Mouse (Mus musculus) hindlimb bud, embryonic 11.5 days (tissue): ENCODE data around the gene Ccnd2.

Experiments used
- DNase-seq: peaks from one replicate; pipeline ENCODE4 v3.0.0-alpha.2; 2012; ENCODE audit warnings: low read depth, low spot score; ENCODE audit errors: extremely low spot score

Ccnd2 gene

DNA sequence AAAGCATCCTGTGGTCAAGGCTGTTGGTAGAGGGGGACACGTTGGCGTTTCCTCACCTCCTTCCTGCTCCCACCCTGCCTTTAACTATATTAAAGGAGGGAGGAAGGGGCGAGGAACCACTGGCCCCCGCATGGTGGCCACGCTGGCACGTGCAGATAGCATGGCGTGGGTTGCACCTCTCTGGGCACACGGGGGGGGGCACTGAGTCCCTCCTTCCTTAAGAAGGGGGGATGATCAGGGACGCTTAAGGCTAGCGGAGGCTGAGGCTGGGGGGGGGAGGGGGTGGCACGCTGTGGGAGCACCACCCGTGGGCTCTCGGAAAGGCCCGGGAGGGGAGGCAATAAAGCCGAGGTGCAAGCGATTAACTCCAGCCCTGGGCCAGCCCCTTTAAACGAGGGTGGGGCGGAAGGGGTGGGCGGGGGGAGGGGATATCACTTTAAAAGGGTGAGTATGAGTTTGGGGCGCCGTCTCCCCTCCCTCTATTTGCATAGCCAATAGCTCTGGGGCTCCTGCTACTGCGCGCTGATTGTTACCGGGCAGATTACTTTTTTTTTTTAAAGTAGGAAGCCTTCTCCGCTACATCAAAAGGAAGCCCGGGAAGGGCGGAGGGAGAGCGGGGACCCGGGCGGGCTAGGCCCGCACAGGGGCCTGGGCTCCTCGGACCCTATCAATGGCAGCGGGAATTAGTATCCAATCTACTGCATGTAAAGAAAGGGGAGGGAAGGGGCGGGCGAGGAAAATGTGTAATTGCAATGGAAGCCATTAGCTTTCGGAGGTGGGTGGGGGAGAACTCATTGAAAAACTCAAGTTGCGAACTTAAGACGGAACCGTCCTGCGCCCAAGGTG lies at the start of gene Ccnd2:
Gene Ccnd2 (minus strand): TSS at position 88 of the 846 bp plus-strand sequence.
- DNase-seq, result no peak

- DNase-seq, result no peak
Measured at GRCm38 (mm10) chr6:127196985-127197384, 45.0 kb upstream of the Ccnd2 start.

DNA sequence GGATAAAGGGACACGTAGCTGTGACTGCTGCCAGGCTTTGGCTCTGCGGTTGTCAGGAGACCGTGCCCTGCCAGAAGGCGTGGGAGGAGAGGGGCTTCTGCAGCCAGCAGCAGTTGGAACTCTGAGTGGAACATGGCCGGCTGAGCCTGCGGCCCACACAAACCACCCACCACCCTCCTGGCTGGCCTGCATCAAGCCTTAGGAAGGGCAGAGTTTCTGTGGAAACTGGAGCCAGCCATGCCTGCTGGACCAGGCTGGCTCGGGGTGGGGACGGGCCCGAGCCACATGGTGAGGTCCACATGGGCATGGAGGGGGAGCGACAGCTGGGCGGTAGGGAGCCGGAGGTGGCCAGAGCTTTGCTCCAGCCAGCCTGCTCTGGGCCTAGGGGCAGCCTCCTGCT lies 29.3 kb upstream of the Ccnd2 start:
- no peak for DNase-seq

- no peak for DNase-seq
Measured at GRCm38 (mm10) chr6:127179056-127179759, 27.2 kb upstream of the Ccnd2 start.

- DNase-seq, result no peak
Measured at GRCm38 (mm10) chr6:127177962-127178361, 26.0 kb upstream of the Ccnd2 start.

DNA sequence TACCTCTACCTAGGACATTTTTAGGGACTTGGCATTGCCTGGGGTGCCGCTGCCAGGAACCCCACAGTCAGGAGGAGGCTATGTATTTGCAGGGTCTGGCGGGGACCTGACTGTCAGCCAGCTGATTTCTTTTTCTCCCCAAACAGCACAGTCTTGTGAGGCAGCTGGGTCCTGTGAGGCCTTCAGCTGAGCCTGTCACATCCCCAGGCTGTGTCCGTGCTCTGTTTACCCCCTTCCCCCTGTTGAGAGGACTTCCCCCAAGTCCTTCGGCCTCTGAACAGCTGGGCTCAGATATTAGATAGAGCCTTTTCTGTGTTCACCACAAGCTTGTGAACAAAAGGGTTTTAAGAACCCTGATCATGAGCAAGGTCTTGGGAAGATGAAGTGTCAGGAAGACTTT lies 25.4 kb upstream of the Ccnd2 start:
- DNase-seq, result no peak

GRCm38 (mm10) chr6:127172461-127172860 lies 20.5 kb upstream of the Ccnd2 start:
- no peak for DNase-seq

DNA sequence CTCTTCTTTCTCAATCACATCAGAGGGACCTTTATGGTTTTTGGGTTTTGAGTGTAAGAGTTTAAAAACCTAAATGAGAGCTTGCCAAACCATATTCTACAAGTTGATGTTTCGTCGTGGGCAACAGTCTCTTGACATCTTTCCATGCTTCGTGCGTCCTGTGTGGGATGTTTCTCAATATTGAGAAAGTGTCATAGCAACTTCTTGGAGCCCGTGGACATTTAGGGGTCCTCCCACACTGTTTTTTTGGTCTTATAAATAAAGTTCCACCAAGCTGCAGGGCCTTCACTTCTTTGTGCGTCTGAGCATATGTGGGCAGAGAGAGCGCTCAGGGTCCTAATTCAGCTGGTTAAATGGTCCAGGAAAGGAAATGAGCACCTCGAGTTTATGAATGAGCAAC lies 18.7 kb upstream of the Ccnd2 start:
- no peak for DNase-seq

GRCm38 (mm10) chr6:127165663-127166062 lies 13.7 kb upstream of the Ccnd2 start:
- DNase-seq, result no peak

DNA sequence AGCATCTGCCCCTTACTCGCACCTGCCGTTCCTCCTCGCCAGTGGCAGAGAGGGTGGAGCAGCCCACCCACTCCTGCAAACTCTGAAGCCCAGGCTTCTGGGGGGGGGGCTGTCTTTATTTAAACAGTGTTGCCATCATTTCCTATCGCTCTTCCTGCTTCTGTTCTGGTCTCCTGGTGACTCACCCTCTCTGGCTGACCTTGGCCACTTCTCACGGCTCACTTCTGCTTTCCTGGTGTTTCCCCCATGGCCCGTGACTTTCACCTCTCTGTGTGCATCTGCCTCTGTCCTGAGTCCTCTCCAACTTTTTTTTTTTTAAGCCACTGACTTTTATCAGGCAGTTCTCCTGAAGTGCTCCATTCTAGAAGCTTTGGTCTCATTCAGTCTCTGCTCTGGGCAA lies 10.8 kb upstream of the Ccnd2 start:
- no peak for DNase-seq

GRCm38 (mm10) chr6:127157321-127157720 lies 5.3 kb upstream of the Ccnd2 start:
- no peak for DNase-seq

- DNase-seq, result no peak
Measured at GRCm38 (mm10) chr6:127155468-127155867, 3.5 kb upstream of the Ccnd2 start.

GRCm38 (mm10) chr6:127154708-127155268 lies 2.8 kb upstream of the Ccnd2 start:
- no peak for DNase-seq

- no peak for DNase-seq
Measured at GRCm38 (mm10) chr6:127153972-127154707, 2.1 kb upstream of the Ccnd2 start.

- no peak for DNase-seq
Measured at GRCm38 (mm10) chr6:127153296-127153800, 1.4 kb upstream of the Ccnd2 start.

DNA sequence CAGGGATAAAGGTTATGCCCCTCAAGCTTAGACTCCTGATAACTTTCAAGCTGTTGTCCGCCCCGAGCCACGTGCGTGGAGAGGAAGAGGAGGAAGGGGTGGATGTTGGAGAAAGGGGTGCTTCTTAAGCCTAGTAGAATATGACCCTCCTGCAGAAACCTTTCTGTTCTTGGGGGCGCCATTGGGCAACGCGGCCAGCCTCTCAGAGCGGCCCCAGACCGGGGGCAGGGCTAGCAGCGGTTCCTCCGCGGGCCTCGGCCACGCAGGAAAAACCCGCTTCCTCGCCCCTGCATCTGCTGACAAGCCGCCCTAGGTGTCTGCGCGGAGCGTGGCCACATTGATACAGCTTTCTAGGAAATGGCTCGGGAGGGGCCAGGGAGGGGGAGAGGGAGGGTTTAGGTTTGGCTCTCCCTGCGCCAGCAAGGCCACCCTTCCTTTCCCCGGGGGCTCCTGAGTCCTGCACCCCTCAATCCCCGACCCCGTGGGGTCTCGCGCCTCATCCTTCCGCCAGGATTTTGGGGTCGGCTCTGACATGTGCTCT lies 358 bp downstream of the Ccnd2 start:
- DNase-seq, result no peak

DNA sequence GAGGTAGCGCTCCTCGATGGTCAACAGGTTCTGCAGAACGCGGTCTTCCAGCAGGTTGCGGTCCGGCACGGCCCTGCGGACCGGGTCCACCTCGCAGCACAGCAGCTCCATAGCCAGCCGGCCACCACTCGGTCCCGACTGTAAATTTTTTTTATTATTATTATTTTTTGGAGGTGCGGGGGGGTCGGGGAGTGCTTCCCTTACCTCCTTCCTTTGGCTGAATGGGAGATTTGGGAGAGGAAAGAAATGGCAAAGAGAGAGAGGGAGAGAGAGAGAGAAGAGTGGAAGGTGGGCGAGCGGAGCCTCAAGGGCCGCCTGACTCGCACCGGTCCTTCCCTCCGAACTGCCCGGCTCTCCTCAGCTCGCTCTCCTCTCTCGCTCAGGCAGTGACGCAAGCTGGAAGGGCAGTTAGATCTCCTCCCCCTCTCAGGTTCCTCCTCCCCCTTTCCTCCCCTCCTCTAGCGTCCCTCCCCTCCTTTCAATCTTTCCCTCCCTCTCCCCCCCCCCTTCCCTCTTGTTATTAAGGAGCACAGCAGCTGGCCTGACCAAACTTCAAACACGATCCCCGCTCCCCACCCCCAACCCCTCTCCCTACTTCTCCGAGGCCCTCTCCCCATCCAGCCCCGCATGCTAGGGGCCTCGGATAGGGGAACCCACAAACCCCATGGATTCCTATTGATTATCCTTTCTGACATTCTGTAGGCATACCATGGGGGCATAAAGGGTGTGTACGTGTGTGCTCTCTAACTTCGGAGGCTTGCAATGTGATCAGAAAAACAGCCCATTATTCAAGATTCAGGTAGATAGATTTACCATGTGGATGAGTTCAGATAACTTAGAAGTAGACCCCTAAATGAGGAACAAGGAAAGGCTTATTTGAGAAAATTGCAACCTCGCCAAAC lies 1.1 kb downstream of the Ccnd2 start:
- DNase-seq, result peak; percentile 76

DNA sequence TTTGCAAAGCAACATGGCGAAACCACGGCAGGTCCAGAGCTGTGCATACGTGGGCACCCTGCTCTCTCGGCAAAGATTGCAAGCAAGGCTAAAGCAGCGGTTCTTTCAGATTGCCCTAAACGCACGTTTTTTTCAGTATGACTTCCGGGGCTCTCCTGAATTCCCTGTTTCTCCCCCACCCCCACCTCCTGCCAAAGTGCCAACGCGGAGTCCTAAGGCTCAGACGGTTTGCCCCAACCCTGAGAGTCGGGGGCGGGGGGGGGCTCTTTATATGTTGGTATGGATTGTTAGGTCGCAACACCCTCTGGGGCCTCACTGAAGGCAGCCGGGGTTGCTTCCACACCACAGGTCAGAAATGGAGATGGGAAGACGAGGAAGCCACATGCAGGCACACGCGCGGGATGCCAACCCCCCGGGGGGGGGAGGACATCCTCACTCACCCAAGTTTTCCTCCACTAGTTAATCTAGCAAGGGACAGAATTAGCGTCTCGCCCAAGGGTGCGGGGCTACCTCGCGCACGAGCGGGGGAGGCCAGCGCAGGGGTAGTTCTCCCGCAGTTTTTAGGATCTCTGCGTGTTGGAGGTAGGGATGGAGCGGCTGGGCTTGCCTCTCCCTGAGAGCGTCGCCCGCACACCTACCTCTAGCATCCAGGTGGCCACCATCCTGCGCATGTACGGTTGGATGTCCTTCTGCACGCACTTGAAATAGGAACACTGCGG lies 1.9 kb downstream of the Ccnd2 start:
- DNase-seq, result no peak

- no peak for DNase-seq
Measured at GRCm38 (mm10) chr6:127149303-127149943, 2.6 kb downstream of the Ccnd2 start.
